Mouse (Mus musculus) kidney, embryonic 14.5 days (tissue): ENCODE data around the gene Vmn1r218. TPM values are rescaled to one million over a fixed set of nuclear protein-coding genes. Genes with fewer than 3 reads are reported as not detected.
"Not testable (repeated sequence)": the region's sequence is repeated elsewhere in the genome, so short reads cannot be mapped to it uniquely, and the experiment has no call there.

Experiments used
- ATAC-seq: fragments of 200-750 bp; cut with Nextera tagmentation; 2 replicates; pipeline ENCODE4 v1.8.0; 2017; ENCODE audit warnings: moderate number of reproducible peaks, mild to moderate bottlenecking, moderate TSS enrichment, moderate library complexity; ENCODE audit not compliant: low FRiP score, low TSS enrichment
- H3K27ac ChIP-seq: fragments of 300-500 bp; sonication (generic); 2 replicates; pipeline ENCODE4 v1.5.1; 2014; ENCODE audit warnings: low read depth, mild to moderate bottlenecking, low read length, moderate library complexity, mixed read lengths
- H3K27me3 ChIP-seq: fragments of 300-500 bp; sonication (generic); 2 replicates; pipeline ENCODE4 v1.6.1; 2014; ENCODE audit warnings: mild to moderate bottlenecking, low read length; ENCODE audit not compliant: control insufficient read depth, insufficient read depth
- H3K36me3 ChIP-seq: fragments of 300-500 bp; sonication (generic); 2 replicates; pipeline ENCODE4 v1.6.1; 2014; ENCODE audit warnings: low read length, mixed read lengths; ENCODE audit not compliant: control insufficient read depth, insufficient read depth
- H3K4me1 ChIP-seq: fragments of 300-500 bp; sonication (generic); 2 replicates; pipeline ENCODE4 v1.6.1; 2014; ENCODE audit warnings: low read length, mixed read lengths; ENCODE audit not compliant: control insufficient read depth, insufficient read depth
- H3K4me2 ChIP-seq: fragments of 300-500 bp; sonication (generic); replicated peaks from 2 replicates; pipeline ENCODE4 v1.6.1; 2014; ENCODE audit warnings: low read depth, mild to moderate bottlenecking, low read length
- H3K4me3 ChIP-seq: fragments of 300-500 bp; sonication (generic); 2 replicates; pipeline ENCODE4 v1.5.1; 2014; ENCODE audit warnings: mild to moderate bottlenecking, low read length
- H3K9ac ChIP-seq: fragments of 300-500 bp; sonication (generic); 2 replicates; pipeline ENCODE4 v1.6.1; 2014; ENCODE audit warnings: low read depth, mild to moderate bottlenecking, low read length, moderate library complexity
- H3K9me3 ChIP-seq: fragments of 300-500 bp; sonication (generic); 2 replicates; pipeline ENCODE4 v1.6.1; 2016; ENCODE audit warnings: low read length; ENCODE audit not compliant: control insufficient read depth
- WGBS: fragments of 180-500 bp; shearing (Covaris S2); extraction: QIAGEN DNeasy Blood & Tissue Kit; methylation state at CpG from one replicate; pipeline ENCODE4 v1.1.7; 2014; 5-methylcytosine and 5-hydroxymethylcytosine counted together
- polyA plus RNA-seq: library from polyadenylated mRNA; unstranded; fragments of >200 nt; fragmentation: Nextera tagmentation; extraction: Ambion mirVana; gene quantifications from 2 replicates; pipeline ENCODE4 v1.2.1, GENCODE M21; 2014

Gene Vmn1r218
- polyA plus RNA-seq, result not detected in 2 replicates

- Histone ChIP-seq H3K9me3 (no peaks in the 10 kb centered on the region), H3K9ac (no peak within 1 kb of the TSS)
- no peak for ATAC-seq
These were observed at the start of gene Vmn1r218 for GRCm38 (mm10) chr13:23133099-23133498. Vmn1r218 (plus strand) TSS chr13:23133155.

GRCm38 (mm10) chr13:23094386-23094785 is 38.6 kb upstream of the Vmn1r218 start:
- H3K36me3 ChIP-seq, result no peaks in the 10 kb centered on the region
- no peak overlapping the region for H3K9ac ChIP-seq
- ATAC-seq, result no peak
- no peaks in the 10 kb centered on the region for H3K27me3 ChIP-seq
- no peaks in the 10 kb centered on the region for H3K9me3 ChIP-seq
- 79% methylated on average over 4 of the region's 4 CpGs for WGBS
- no peak overlapping the region for H3K4me3 ChIP-seq
- H3K27ac ChIP-seq, result no peak overlapping the region
- no peaks in the 10 kb centered on the region for H3K4me1 ChIP-seq
- H3K4me2 ChIP-seq, result no peak overlapping the region

More at GRCm38 (mm10) chr13:23133099-23133498, at the start of gene Vmn1r218:
- Histone ChIP-seq H3K27ac (no peak within 1 kb of the TSS), H3K27me3 (no peaks in the 10 kb centered on the region), H3K36me3 (no peaks in the 10 kb centered on the region), H3K4me1 (no peaks in the 10 kb centered on the region), H3K4me2 (no peak within 1 kb of the TSS), H3K4me3 (no peak within 1 kb of the TSS)
- 84% methylated on average over 3 of the region's 3 CpGs for WGBS

GRCm38 (mm10) chr13:23118126-23118525 is 14.8 kb upstream of the Vmn1r218 start, which contains the start of gene Vmn1r217:
Vmn1r217 (minus strand) TSS chr13:23118226.
- H3K9ac ChIP-seq, H3K27me3 ChIP-seq, H3K9me3 ChIP-seq, H3K4me2 ChIP-seq, H3K36me3 ChIP-seq, H3K4me3 ChIP-seq, H3K27ac ChIP-seq, ATAC-seq, H3K4me1 ChIP-seq: not testable (repeated sequence)
- WGBS, result 87% methylated on average over 1 of the region's 1 CpGs

GRCm38 (mm10) chr13:23120611-23121010 is 12.3 kb upstream of the Vmn1r218 start:
- Histone ChIP-seq H3K4me3 (no peak overlapping the region), H3K4me1 (no peaks in the 10 kb centered on the region), H3K4me2 (no peak overlapping the region), H3K27me3 (no peaks in the 10 kb centered on the region), H3K36me3 (no peaks in the 10 kb centered on the region), H3K27ac (no peak overlapping the region), H3K9me3 (no peaks in the 10 kb centered on the region), H3K9ac (no peak overlapping the region)
- 92% methylated on average over 2 of the region's 2 CpGs for WGBS
- ATAC-seq, result no peak

- 48% methylated on average over 1 of the region's 1 CpGs for WGBS
- H3K4me3 ChIP-seq, result no peak overlapping the region
- no peak for ATAC-seq
These were observed 546 bp downstream of the Vmn1r218 start for GRCm38 (mm10) chr13:23133501-23133900.

GRCm38 (mm10) chr13:23138880-23139279 is 5.9 kb downstream of the Vmn1r218 start:
- H3K9me3 ChIP-seq, result no peaks in the 10 kb centered on the region
- H3K9ac ChIP-seq, result no peak overlapping the region
- 84% methylated on average over 2 of the region's 2 CpGs for WGBS
- ATAC-seq, result no peak
- H3K27ac ChIP-seq, result no peak overlapping the region
- no peak overlapping the region for H3K4me3 ChIP-seq
- H3K4me1 ChIP-seq, result no peaks in the 10 kb centered on the region
- H3K27me3 ChIP-seq, result no peaks in the 10 kb centered on the region
- no peaks in the 10 kb centered on the region for H3K36me3 ChIP-seq
- no peak overlapping the region for H3K4me2 ChIP-seq

More at GRCm38 (mm10) chr13:23133501-23133900, 546 bp downstream of the Vmn1r218 start:
- Histone ChIP-seq H3K27ac (no peak overlapping the region), H3K36me3 (no peaks in the 10 kb centered on the region), H3K9ac (no peak overlapping the region), H3K9me3 (no peaks in the 10 kb centered on the region), H3K4me2 (no peak overlapping the region), H3K4me1 (no peaks in the 10 kb centered on the region), H3K27me3 (no peaks in the 10 kb centered on the region)

- H3K9me3 ChIP-seq, result no peaks in the 10 kb centered on the region
- no peak for ATAC-seq
- H3K4me2 ChIP-seq, result no peak overlapping the region
- H3K9ac ChIP-seq, result no peak overlapping the region
- no peak overlapping the region for H3K4me3 ChIP-seq
- H3K27ac ChIP-seq, result no peak overlapping the region
- no peaks in the 10 kb centered on the region for H3K4me1 ChIP-seq
- H3K36me3 ChIP-seq, result no peaks in the 10 kb centered on the region
- H3K27me3 ChIP-seq, result no peaks in the 10 kb centered on the region
- WGBS, result 87% methylated on average over 3 of the region's 3 CpGs
These were observed 24.9 kb downstream of the Vmn1r218 start for GRCm38 (mm10) chr13:23157848-23158247.

GRCm38 (mm10) chr13:23159012-23159411 is 26.1 kb downstream of the Vmn1r218 start, which contains the start of gene Vmn1r219:
Vmn1r219 (plus strand) TSS chr13:23159312.
- H3K9me3 ChIP-seq, result no peaks in the 10 kb centered on the region
- no peak within 1 kb of the TSS for H3K4me2 ChIP-seq
- no peaks in the 10 kb centered on the region for H3K36me3 ChIP-seq
- H3K27ac ChIP-seq, result no peak within 1 kb of the TSS
- 75% methylated on average over 4 of the region's 4 CpGs for WGBS
- no peak within 1 kb of the TSS for H3K4me3 ChIP-seq
- H3K9ac ChIP-seq, result no peak within 1 kb of the TSS
- no peak for ATAC-seq
- no peaks in the 10 kb centered on the region for H3K27me3 ChIP-seq
- no peaks in the 10 kb centered on the region for H3K4me1 ChIP-seq

GRCm38 (mm10) chr13:23166471-23166870 is 33.5 kb downstream of the Vmn1r218 start:
- ATAC-seq, H3K4me3 ChIP-seq, H3K27me3 ChIP-seq, H3K27ac ChIP-seq, H3K4me2 ChIP-seq, H3K36me3 ChIP-seq, H3K4me1 ChIP-seq, H3K9me3 ChIP-seq, H3K9ac ChIP-seq: not testable (repeated sequence)
- 82% methylated on average over 4 of the region's 4 CpGs for WGBS
